Mouse (Mus musculus): ENCODE measurements around the gene Tbc1d10b.

Tbc1d10b gene

DNA sequence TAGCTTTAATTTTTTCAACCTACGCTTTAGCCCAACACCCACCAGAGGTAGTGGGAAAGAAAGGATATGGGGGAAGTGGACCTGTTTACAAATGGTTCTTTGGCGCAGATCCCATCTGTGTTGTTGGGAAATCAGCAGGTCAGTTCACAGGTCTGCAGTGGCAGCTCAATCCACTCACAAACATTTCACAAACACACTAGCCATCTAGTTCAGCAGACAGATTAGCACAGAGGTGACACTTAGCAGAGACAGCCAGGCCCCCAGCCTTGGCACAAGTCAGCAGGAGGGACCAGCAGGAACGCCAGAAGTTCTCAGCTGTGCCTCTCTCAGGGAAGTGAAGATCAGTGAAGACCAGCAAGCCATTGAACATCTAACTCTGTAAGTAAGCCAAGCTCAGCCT is 60.4 kb downstream of the Tbc1d10b start:
- DNase-seq, result no peak

Data from cerebellum, adult 11-12 months (tissue).